Mouse (Mus musculus) retina, adult 2 months (tissue): Measurements from ENCODE around the gene Zfp738.
"Not testable (repeated sequence)": the region's sequence is repeated elsewhere in the genome, so short reads cannot be mapped to it uniquely, and the experiment has no call there.

ENCODE experiments used
- DNase-seq: peaks from one replicate; pipeline ENCODE4 v3.0.0-alpha.2; 2012; ENCODE audit warnings: low read depth, low spot score

Gene Zfp738

DNA sequence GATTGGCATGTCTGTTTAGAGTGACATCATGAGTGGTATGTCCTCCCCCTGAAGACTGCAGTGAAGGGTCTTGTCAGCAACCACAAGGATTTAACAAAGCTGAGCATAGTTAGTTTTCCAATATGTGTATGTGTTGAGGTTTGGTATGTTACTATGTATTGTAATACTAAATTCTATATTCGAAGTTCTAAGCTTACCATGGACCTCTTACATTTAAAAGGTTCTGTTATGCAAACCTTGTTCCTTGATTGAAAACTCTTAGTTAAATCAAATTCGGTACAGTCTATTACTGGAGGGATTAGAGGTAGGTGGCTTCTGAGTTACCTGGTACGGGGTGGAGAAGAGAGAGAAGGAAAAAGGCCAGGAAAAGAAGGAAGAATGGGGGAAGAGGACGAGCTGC, at the start of gene Zfp738:
TSS of gene Zfp738 (minus strand) at position 101 of the 400 bp plus-strand sequence.
- DNase-seq: no peak

- not testable (repeated sequence) for DNase-seq
Observed at GRCm38 (mm10) chr13:67734391-67734790, 47.5 kb upstream of the Zfp738 start.

DNA sequence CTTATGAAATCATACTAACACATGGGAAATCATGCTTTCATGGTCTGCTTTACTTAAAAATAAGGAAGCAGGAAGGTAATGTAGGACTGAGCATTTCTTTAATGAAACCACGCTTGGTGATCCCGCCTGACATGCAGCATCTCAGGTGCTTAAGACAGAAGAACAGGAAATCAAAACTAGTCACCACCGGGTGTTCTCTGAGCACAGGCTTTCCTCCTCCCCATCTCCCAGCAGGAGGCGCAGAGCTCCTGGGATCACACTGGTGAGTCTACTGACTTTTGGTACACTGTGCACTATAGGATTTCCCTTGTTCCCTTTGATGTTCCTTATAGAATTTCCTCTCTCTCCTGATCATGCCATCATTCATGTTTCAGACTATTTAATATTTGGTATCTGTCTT, 42.6 kb upstream of the Zfp738 start:
- not testable (repeated sequence) for DNase-seq

GRCm38 (mm10) chr13:67728641-67729318, 41.9 kb upstream of the Zfp738 start, which contains the start of gene Zfp65:
Gene Zfp65 (minus strand): TSS chr13:67729173.
- no peak for DNase-seq

- DNase-seq: no peak
Observed at GRCm38 (mm10) chr13:67728106-67728505, 41.2 kb upstream of the Zfp738 start.

GRCm38 (mm10) chr13:67725331-67725730, 38.5 kb upstream of the Zfp738 start:
- not testable (repeated sequence) for DNase-seq

GRCm38 (mm10) chr13:67723848-67724479, 37.1 kb upstream of the Zfp738 start:
- DNase-seq: peak; percentile 77

DNA sequence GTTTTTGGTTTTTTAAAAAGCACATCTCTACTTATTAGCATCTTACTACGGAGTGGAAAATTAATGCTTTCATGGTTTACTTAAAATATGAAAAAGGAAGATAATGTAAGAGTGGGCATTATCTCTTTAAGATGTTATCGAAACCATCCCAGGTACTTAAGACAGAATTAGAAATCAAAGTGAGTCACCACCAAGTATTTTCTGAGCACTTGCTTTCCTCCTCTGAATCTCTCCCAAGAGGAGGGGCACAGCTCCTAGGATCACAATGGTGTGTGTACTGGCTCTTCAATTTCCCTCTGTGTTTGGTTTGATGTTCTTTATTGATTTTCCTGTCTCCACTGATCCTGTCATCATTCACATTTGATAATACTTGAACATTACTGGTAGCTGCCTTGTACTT, 3.0 kb downstream of the Zfp738 start:
- peak; percentile 30 for DNase-seq

DNA sequence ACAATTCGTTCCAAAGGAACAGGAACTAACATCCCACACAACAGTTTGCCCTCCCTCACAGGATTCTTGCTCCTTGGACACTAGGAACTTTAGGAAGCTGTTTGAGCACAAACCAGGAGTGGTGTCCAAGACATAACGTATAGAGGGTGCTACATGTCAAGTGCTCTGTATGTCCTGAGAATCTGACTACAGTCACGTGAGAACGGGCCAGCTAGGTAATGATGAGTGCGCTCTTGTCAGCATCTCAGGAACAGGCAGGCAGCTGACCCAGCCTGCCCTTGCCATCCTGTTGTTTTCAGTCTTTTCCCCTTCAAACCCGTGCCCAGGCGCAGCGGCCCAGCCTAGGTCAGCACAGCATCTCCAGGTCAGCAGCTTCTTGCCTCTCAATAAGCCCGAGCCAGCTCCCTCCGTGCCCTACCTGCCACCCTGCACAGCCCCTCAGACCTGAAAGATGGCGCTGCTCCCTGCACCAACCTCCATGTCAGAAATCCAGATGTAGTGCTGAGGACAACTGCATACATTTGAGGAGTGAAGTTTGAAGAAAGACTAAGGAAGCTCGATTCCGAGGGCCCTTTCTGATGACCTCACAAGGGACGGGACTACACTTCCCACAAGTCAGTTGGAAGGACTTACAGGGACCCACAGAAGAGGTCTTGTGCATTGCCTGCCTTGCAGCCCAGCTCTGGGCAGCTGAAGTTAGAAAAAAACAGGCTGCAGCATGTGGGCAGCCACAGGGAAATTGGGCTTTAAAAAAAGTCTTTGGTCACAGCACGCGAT, 3.7 kb downstream of the Zfp738 start:
- peak; percentile 75 for DNase-seq

- no peak for DNase-seq
Observed at GRCm38 (mm10) chr13:67674902-67675301, 12.0 kb downstream of the Zfp738 start.

- no peak for DNase-seq
Observed at GRCm38 (mm10) chr13:67652496-67652895, 34.4 kb downstream of the Zfp738 start.

DNA sequence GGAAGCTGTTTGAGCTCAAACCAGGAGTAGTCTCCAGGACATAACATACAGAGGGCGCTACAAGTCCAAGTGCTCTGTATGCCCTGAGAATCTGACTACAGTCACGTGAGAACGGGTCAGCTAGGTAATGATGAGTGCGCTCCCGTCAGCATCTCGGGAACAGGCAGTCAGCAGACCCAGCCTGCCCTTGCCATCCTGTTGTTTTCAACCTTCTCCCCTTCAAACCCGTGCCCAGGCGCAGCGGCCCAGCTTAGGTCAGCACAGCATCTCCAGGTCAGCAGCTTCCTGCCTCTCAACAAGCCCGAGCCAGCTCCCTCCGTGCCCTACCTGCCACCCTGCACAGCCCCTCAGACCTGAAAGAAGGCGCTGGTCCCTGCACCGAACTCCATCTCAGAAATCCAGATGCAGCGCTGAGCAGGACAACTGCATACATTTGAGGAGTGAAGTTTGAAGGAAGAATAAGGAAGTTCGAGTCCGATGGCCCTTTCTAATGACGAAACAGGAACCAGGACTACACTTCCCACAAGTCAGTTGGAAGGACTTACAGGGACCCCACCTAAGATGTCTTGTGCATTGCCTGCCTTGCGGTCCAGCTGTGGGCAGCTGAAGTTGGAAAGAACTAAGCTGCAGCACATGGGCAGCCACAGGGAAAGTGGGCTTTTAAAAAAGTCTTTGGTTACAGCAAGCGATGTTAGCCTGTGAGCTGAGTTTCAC, 49.4 kb downstream of the Zfp738 start, which contains the start of the genes Gm49345 and Zfp729a:
TSS of gene Gm49345 (minus strand) at position 476 of the 714 bp plus-strand sequence.
TSS of gene Zfp729a (minus strand) at position 498 of the 714 bp plus-strand sequence.
- peak; percentile 84 for DNase-seq

- DNase-seq: no peak
Observed at GRCm38 (mm10) chr13:67610108-67610507, 76.8 kb downstream of the Zfp738 start.

GRCm38 (mm10) chr13:67609066-67609876, 77.6 kb downstream of the Zfp738 start, which contains the start of gene Zfp729b:
Gene Zfp729b (minus strand): TSS chr13:67609707.
- peak; percentile 89 for DNase-seq
